Mouse (Mus musculus) left cerebral cortex, adult 2 months (tissue): ENCODE data around the gene Mybbp1a. TPM values are rescaled to one million over a fixed set of nuclear protein-coding genes. Genes with fewer than 3 reads are reported as not detected.

Source experiments
- DNase-seq, 2 experiments: peaks; one replicate each; pipeline ENCODE4 v3.0.0; 2021 to 2022; ENCODE audit warnings: low spot score in 2 of 2, mixed read lengths in 1 of 2; ENCODE audit errors: extremely low spot score in 1 of 2
- H3K27ac ChIP-seq: fragments of 200-600 bp; 2 replicates; pipeline ENCODE4 v1.8.1; 2022
- H3K4me3 ChIP-seq: fragments of 200-600 bp; 2 replicates; pipeline ENCODE4 v1.8.1; 2022
- CTCF ChIP-seq: fragments of 200-600 bp; IDR thresholded peaks from 2 replicates; pipeline ENCODE4 v1.8.1; 2022; ENCODE audit warnings: antibody characterized with exemption, mild to moderate bottlenecking, moderate library complexity
- intact Hi-C: fragments of 180-260 bp; cut with DNase I; formaldehyde crosslinking; loops from one replicate; pipeline ENCODE4 v1.15.1; 2025
- long read RNA-seq, 2 experiments: library from polyadenylated mRNA; stranded (forward); transcript quantifications; one replicate each; pipeline ENCODE4 v2.0.0; 2021; ENCODE audit warnings: borderline mapping rate in 2 of 2
- total RNA-seq, 2 experiments: library from RNA; stranded (reverse); gene quantifications; 2 replicates each; pipeline ENCODE4 v1.2.3; 2021

The Mybbp1a gene
- 10 to 100 TPM; 53.2 to 55.0 TPM for total RNA-seq
- long read RNA-seq, experiment 1, full-length matches to known transcripts = 60 of 88 reads
- long read RNA-seq, experiment 1, partial matches to known transcripts = 13 of 88 reads
- long read RNA-seq, experiment 1, other reads (novel, unspliced or antisense) = 15 of 88 reads
- long read RNA-seq, experiment 2, full-length matches to known transcripts = 40 of 66 reads
- long read RNA-seq, experiment 2, partial matches to known transcripts = 7 of 66 reads
- long read RNA-seq, experiment 2, other reads (novel, unspliced or antisense) = 19 of 66 reads

GRCm38 (mm10) chr11:72440965-72441664, at the start of gene Mybbp1a:
TSS of gene Mybbp1a (plus strand) at chr11:72441355.
- Histone ChIP-seq H3K27ac (peak within 1 kb of the TSS; percentile 88), H3K4me3 (peak within 1 kb of the TSS; percentile 69)
- peak; percentile 98 to 99 for DNase-seq
- intact Hi-C loops = loop anchor here (5.0 kb wide), 1 partner anchor 121 kb away; no protein-coding TSS in a partner anchor
- TF ChIP-seq CTCF = no peak; the same call in 1 of the 2 replicates

- intact Hi-C loops = no loop called here
- DNase-seq = no peak
- no peak overlapping the region for H3K27ac ChIP-seq
- H3K4me3 ChIP-seq = no peak overlapping the region
- TF ChIP-seq CTCF = no peak
Observed at GRCm38 (mm10) chr11:72393243-72393642, 47.9 kb upstream of the Mybbp1a start.

GRCm38 (mm10) chr11:72393669-72394068, 47.5 kb upstream of the Mybbp1a start:
- no peak for DNase-seq
- intact Hi-C loops = no loop called here
- Histone ChIP-seq H3K27ac (no peak overlapping the region), H3K4me3 (no peak overlapping the region)
- TF ChIP-seq CTCF = no peak

GRCm38 (mm10) chr11:72394694-72395093, 46.5 kb upstream of the Mybbp1a start:
- intact Hi-C loops = no loop called here
- DNase-seq = no peak
- H3K4me3 ChIP-seq = no peak overlapping the region
- TF ChIP-seq CTCF = no peak
- no peak overlapping the region for H3K27ac ChIP-seq

- Histone ChIP-seq H3K4me3 (no peak overlapping the region), H3K27ac (no peak overlapping the region)
- TF ChIP-seq CTCF = no peak
- DNase-seq = no peak
- intact Hi-C loops = no loop called here
Observed at GRCm38 (mm10) chr11:72395652-72396051, 45.5 kb upstream of the Mybbp1a start.

GRCm38 (mm10) chr11:72396621-72397020, 44.5 kb upstream of the Mybbp1a start:
- Histone ChIP-seq H3K27ac (no peak overlapping the region), H3K4me3 (no peak overlapping the region)
- intact Hi-C loops = no loop called here
- no peak for DNase-seq
- no peak for TF ChIP-seq CTCF

GRCm38 (mm10) chr11:72397072-72397471, 44.1 kb upstream of the Mybbp1a start:
- no peak for DNase-seq
- H3K4me3 ChIP-seq = no peak overlapping the region
- intact Hi-C loops = no loop called here
- H3K27ac ChIP-seq = no peak overlapping the region
- TF ChIP-seq CTCF = no peak

- intact Hi-C loops = no loop called here
- no peak for DNase-seq
- no peak for TF ChIP-seq CTCF
- Histone ChIP-seq H3K27ac (no peak overlapping the region), H3K4me3 (no peak overlapping the region)
Observed at GRCm38 (mm10) chr11:72397811-72398525, 43.2 kb upstream of the Mybbp1a start.

GRCm38 (mm10) chr11:72401068-72401467, 40.1 kb upstream of the Mybbp1a start:
- no peak for TF ChIP-seq CTCF
- Histone ChIP-seq H3K4me3 (no peak overlapping the region), H3K27ac (no peak overlapping the region)
- DNase-seq = no peak
- intact Hi-C loops = no loop called here

GRCm38 (mm10) chr11:72402017-72402416, 39.1 kb upstream of the Mybbp1a start:
- Histone ChIP-seq H3K4me3 (no peak overlapping the region), H3K27ac (no peak overlapping the region)
- TF ChIP-seq CTCF = no peak
- DNase-seq = no peak
- intact Hi-C loops = no loop called here

GRCm38 (mm10) chr11:72402969-72403368, 38.2 kb upstream of the Mybbp1a start:
- Histone ChIP-seq H3K4me3 (no peak overlapping the region), H3K27ac (no peak overlapping the region)
- TF ChIP-seq CTCF = no peak
- intact Hi-C loops = no loop called here
- no peak for DNase-seq

GRCm38 (mm10) chr11:72405532-72405931, 35.6 kb upstream of the Mybbp1a start:
- no peak overlapping the region for H3K4me3 ChIP-seq
- no peak overlapping the region for H3K27ac ChIP-seq
- TF ChIP-seq CTCF = no peak
- DNase-seq = no peak
- intact Hi-C loops = no loop called here
